Mouse (Mus musculus): ENCODE data around the gene Ctss. TPM values are rescaled to one million over a fixed set of nuclear protein-coding genes. Genes with fewer than 3 reads are reported as not detected.
A peak's percentile ranks its signal among the peaks of the same experiment; 100 is the strongest.

Ctss gene
- total and polyA plus RNA-seq, 3 experiments = not detected

DNA sequence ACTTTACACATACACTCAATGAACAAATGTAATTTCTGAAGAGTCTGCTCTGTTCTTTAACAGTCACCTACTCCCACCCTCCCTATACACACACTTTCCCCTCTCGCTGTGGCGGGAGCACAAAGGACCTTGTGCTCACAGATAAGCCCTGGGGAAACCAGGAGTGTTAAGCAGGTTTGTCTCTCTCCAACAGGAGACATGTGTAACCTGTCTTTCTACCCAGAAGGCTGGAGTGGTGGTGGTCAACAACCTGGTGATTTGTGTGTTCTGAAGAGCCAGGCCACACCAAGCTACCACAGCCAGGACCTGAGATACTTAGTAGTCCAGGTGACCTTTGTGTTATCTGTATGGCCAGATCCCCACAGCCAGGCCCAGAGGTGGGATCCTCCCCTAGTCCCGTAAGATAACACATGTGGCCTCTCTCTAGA, 10.0 kb upstream of the Ctss start:
- H3K27ac ChIP-seq (ENCODE audit: control insufficient read depth, low read depth, low read length) = peak overlapping the region; percentile 3; the same call in 1 of the 2 replicates
- peaks cover 27 to 43% of the 10 kb centered on the region in 2 experiments for H3K4me1 ChIP-seq (ENCODE audit: control insufficient read depth in 1 of 2, insufficient read depth in 2 of 2, low read length in 2 of 2)
- no peak overlapping the region for H3K9ac ChIP-seq (ENCODE audit: control insufficient read depth, low read depth, low read length, poor library complexity, severe bottlenecking)
- H3K79me2 ChIP-seq (ENCODE audit: control insufficient read depth, insufficient read depth, low read length, poor library complexity) = no peaks in the 10 kb centered on the region
- TF ChIP-seq TAL1 (IDR thresholded peaks at IDR 0.05; ENCODE audit: low read length) (peak; percentile 80), GATA1 (IDR thresholded peaks at IDR 0.05; ENCODE audit: low read depth, low read length) (peak; percentile 67), TBP (IDR thresholded peaks at IDR 0.05; ENCODE audit: low read depth, low read length) (0 out of 2 replicates have a peak, but pooled peaks have one; percentile 30), MAFK (IDR thresholded peaks at IDR 0.05; ENCODE audit: borderline replicate concordance, low read depth, low read length) (no peak)
- H3K9me3 ChIP-seq (replicated peaks; ENCODE audit: insufficient read depth, low read length) = no peaks in the 10 kb centered on the region
- H3K27me3 ChIP-seq (ENCODE audit: control insufficient read depth in 1 of 2, insufficient read depth in 2 of 2, low read length in 2 of 2) = no peaks in the 10 kb centered on the region
- H3K4me3 ChIP-seq (ENCODE audit: control insufficient read depth in 1 of 2, insufficient read depth in 1 of 2, low read depth in 2 of 2, low read length in 2 of 2) = no peak overlapping the region
- peak; percentile 66 for DNase-seq (ENCODE audit: low read depth, low spot score)
- H3K36me3 ChIP-seq (ENCODE audit: control insufficient read depth in 1 of 2, insufficient read depth in 2 of 2, low read length in 2 of 2) = peaks cover 0 to 38% of the 10 kb centered on the region in 2 experiments; a peak in 2 of 4 replicates

DNA sequence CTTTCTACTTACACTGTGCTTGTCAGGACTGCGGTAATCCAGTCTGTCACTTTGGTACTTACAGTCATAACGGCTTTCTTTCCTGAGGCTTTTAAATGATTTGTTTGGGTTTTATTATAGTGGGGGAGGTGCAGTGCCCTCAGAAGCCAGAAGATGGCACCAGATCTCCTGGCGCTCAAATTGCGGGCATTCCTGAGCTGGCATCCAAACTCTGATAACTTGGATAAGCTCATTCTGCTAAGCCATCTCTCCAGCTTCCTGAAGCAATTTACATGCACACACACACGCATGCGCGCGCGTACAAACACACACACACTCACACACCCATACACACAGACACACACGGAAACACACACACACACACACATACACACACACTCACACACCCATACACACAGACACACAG, 9.1 kb upstream of the Ctss start:
- TF ChIP-seq UBTF (IDR thresholded peaks at IDR 0.05; ENCODE audit: borderline replicate concordance, insufficient read depth, low read depth, low read length) (peak; percentile 55; the same call in 1 of the 2 replicates), TBP (IDR thresholded peaks at IDR 0.05; ENCODE audit: low read depth, low read length) (peak; percentile 65), GABPA (IDR thresholded peaks at IDR 0.05; ENCODE audit: low read depth, low read length) (no peak), CHD1 (IDR thresholded peaks at IDR 0.05; ENCODE audit: low read depth, low read length) (no peak), GATA1 (IDR thresholded peaks at IDR 0.05; ENCODE audit: low read depth, low read length) (peak; percentile 70), POLR2AphosphoS5 (IDR thresholded peaks at IDR 0.05; ENCODE audit: borderline replicate concordance, low read depth, low read length) (peak; percentile 39; the same call in 1 of the 2 replicates), CTCF (IDR thresholded peaks at IDR 0.05 in 2 of 3, conservative IDR thresholded peaks at IDR 0.05 in 1 of 3; ENCODE audit: control insufficient read depth in 1 of 3, insufficient read depth in 1 of 3, low read depth in 2 of 3, low read length in 3 of 3, poor library complexity in 1 of 3, severe bottlenecking in 1 of 3) (peak in 1 of 3 experiments; percentile 100; a peak in 2 of 6 replicates)
- Histone ChIP-seq H3K27ac (ENCODE audit: control insufficient read depth, low read depth, low read length) (no peak overlapping the region), H3K9me3 (replicated peaks; ENCODE audit: insufficient read depth, low read length) (no peaks in the 10 kb centered on the region), H3K36me3 (ENCODE audit: control insufficient read depth in 1 of 2, insufficient read depth in 2 of 2, low read length in 2 of 2) (peaks cover 0 to 34% of the 10 kb centered on the region in 2 experiments; a peak in 2 of 4 replicates), H3K79me2 (ENCODE audit: control insufficient read depth, insufficient read depth, low read length, poor library complexity) (no peaks in the 10 kb centered on the region), H3K27me3 (ENCODE audit: control insufficient read depth in 1 of 2, insufficient read depth in 2 of 2, low read length in 2 of 2) (no peaks in the 10 kb centered on the region), H3K9ac (ENCODE audit: control insufficient read depth, low read depth, low read length, poor library complexity, severe bottlenecking) (peak overlapping the region; percentile 35), H3K4me3 (ENCODE audit: control insufficient read depth in 1 of 2, insufficient read depth in 1 of 2, low read depth in 2 of 2, low read length in 2 of 2) (no peak overlapping the region; a peak in 1 of 4 replicates), H3K4me1 (ENCODE audit: control insufficient read depth in 1 of 2, insufficient read depth in 2 of 2, low read length in 2 of 2) (peaks cover 23 to 37% of the 10 kb centered on the region in 2 experiments)
- peak; percentile 95 for DNase-seq (ENCODE audit: low read depth, low spot score)

DNA sequence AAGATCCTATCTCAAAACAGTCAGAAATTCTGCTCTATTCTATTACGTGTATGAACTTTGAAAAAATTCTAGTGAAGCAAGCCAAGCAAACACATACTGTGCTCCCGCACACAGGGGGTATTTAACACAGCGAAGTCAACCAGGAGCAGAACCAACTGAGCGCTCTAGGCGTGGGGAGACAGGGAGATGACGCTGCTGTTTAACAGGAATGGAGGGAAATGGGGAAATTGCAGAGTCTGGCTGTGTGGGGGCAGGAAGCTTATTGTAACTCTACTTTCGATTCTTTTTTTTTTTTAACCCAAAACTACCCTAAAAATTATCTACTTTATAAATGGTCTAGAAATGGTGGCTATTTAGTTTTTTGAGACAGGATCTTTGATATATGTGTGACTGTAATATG, 7.7 kb upstream of the Ctss start:
- Histone ChIP-seq H3K27ac (ENCODE audit: control insufficient read depth, low read depth, low read length) (peak overlapping the region; percentile 72), H3K4me1 (ENCODE audit: control insufficient read depth in 1 of 2, insufficient read depth in 2 of 2, low read length in 2 of 2) (peaks cover 23 to 37% of the 10 kb centered on the region in 2 experiments), H3K79me2 (ENCODE audit: control insufficient read depth, insufficient read depth, low read length, poor library complexity) (no peaks in the 10 kb centered on the region), H3K4me3 (ENCODE audit: control insufficient read depth in 1 of 2, insufficient read depth in 1 of 2, low read depth in 2 of 2, low read length in 2 of 2) (peak overlapping the region; percentile 42 to 54), H3K9ac (ENCODE audit: control insufficient read depth, low read depth, low read length, poor library complexity, severe bottlenecking) (peak overlapping the region; percentile 55), H3K36me3 (ENCODE audit: control insufficient read depth in 1 of 2, insufficient read depth in 2 of 2, low read length in 2 of 2) (peaks cover 0 to 34% of the 10 kb centered on the region in 2 experiments; a peak in 2 of 4 replicates), H3K9me3 (replicated peaks; ENCODE audit: insufficient read depth, low read length) (no peaks in the 10 kb centered on the region), H3K27me3 (ENCODE audit: control insufficient read depth in 1 of 2, insufficient read depth in 2 of 2, low read length in 2 of 2) (peaks cover 3% of the 10 kb centered on the region in 2 experiments; a peak in 2 of 4 replicates)
- TF ChIP-seq GATA1 (IDR thresholded peaks at IDR 0.05; ENCODE audit: low read depth, low read length) = peak; percentile 50; the same call in 1 of the 2 replicates
- peak in 1 of 2 experiments; percentile 54; a peak in 2 of 4 replicates for TF ChIP-seq POLR2A (IDR thresholded peaks at IDR 0.05; ENCODE audit: control insufficient read depth in 1 of 2, insufficient read depth in 1 of 2, low read depth in 1 of 2, low read length in 2 of 2, poor library complexity in 1 of 2)
- TF ChIP-seq UBTF (IDR thresholded peaks at IDR 0.05; ENCODE audit: borderline replicate concordance, insufficient read depth, low read depth, low read length) = no peak
- peak; percentile 49 for TF ChIP-seq TBP (IDR thresholded peaks at IDR 0.05; ENCODE audit: low read depth, low read length)
- DNase-seq (ENCODE audit: low read depth, low spot score) = peak; percentile 89
